Mouse (Mus musculus): ENCODE measurements around the gene Egfl7. TPM values are rescaled to one million over a fixed set of nuclear protein-coding genes. Genes with fewer than 3 reads are reported as not detected.

Gene Egfl7
- 106 and 120 TPM in 2 replicates for polyA plus RNA-seq (2016; fragmentation: Nextera tagmentation; extraction: Ambion mirVana)

- Histone ChIP-seq H3K4me3 (no peak within 1 kb of the TSS), H3K9me3 (replicated peaks) (no peaks in the 10 kb centered on the region), H3K27me3 (replicated peaks) (peaks cover 13% of the 10 kb centered on the region), H3K36me3 (no peaks in the 10 kb centered on the region), H3K27ac (peak within 1 kb of the TSS; percentile 49), H3K9ac (no peak within 1 kb of the TSS), H3K4me2 (no peak within 1 kb of the TSS), H3K4me1 (peaks cover 80% of the 10 kb centered on the region)
- ATAC-seq, result no peak
- 89% methylated on average over 1 of the region's 1 CpGs for WGBS (ENCODE audit: insufficient replicate concordance)
Measured at GRCm38 (mm10) chr2:26579714-26580113, at the start of gene Egfl7. TSS of gene Egfl7 (plus strand) at chr2:26580014.

- Histone ChIP-seq H3K36me3 (no peaks in the 10 kb centered on the region), H3K27ac (no peak overlapping the region), H3K4me2 (no peak overlapping the region), H3K9me3 (replicated peaks) (no peaks in the 10 kb centered on the region; the same call in 1 of the 2 replicates), H3K4me3 (no peak overlapping the region), H3K27me3 (replicated peaks) (no peaks in the 10 kb centered on the region; the same call in 1 of the 2 replicates), H3K4me1 (no peaks in the 10 kb centered on the region), H3K9ac (no peak overlapping the region)
- 62% methylated on average over 6 of the region's 6 CpGs for WGBS (ENCODE audit: insufficient replicate concordance)
- ATAC-seq, result no peak
Measured at GRCm38 (mm10) chr2:26531829-26532228, 48.0 kb upstream of the Egfl7 start.

- Histone ChIP-seq H3K36me3 (no peaks in the 10 kb centered on the region), H3K9me3 (replicated peaks) (no peaks in the 10 kb centered on the region; the same call in 1 of the 2 replicates), H3K9ac (no peak overlapping the region), H3K27me3 (replicated peaks) (no peaks in the 10 kb centered on the region; the same call in 1 of the 2 replicates), H3K27ac (no peak overlapping the region), H3K4me1 (no peaks in the 10 kb centered on the region), H3K4me3 (no peak overlapping the region), H3K4me2 (no peak overlapping the region)
- WGBS (ENCODE audit: insufficient replicate concordance), result 50% methylated on average over 5 of the region's 5 CpGs
- no peak for ATAC-seq
Measured at GRCm38 (mm10) chr2:26533249-26533648, 46.6 kb upstream of the Egfl7 start.

- H3K4me2 ChIP-seq, result no peak overlapping the region
- H3K27me3 ChIP-seq (replicated peaks), result no peaks in the 10 kb centered on the region; the same call in 1 of the 2 replicates
- no peak for ATAC-seq
- no peak overlapping the region for H3K27ac ChIP-seq
- no peak overlapping the region for H3K4me3 ChIP-seq
- no peak overlapping the region for H3K9ac ChIP-seq
- H3K36me3 ChIP-seq, result no peaks in the 10 kb centered on the region
- no peaks in the 10 kb centered on the region; the same call in 1 of the 2 replicates for H3K9me3 ChIP-seq (replicated peaks)
- no peaks in the 10 kb centered on the region for H3K4me1 ChIP-seq
- WGBS (ENCODE audit: insufficient replicate concordance), result 43% methylated on average over 3 of the region's 3 CpGs
Measured at GRCm38 (mm10) chr2:26534161-26534560, 45.7 kb upstream of the Egfl7 start.

- H3K9me3 ChIP-seq (replicated peaks), result no peaks in the 10 kb centered on the region; the same call in 1 of the 2 replicates
- ATAC-seq, result no peak
- no peak overlapping the region for H3K4me2 ChIP-seq
- H3K36me3 ChIP-seq, result no peaks in the 10 kb centered on the region
- H3K4me3 ChIP-seq, result no peak overlapping the region
- no peak overlapping the region for H3K27ac ChIP-seq
- H3K9ac ChIP-seq, result no peak overlapping the region
- 17% methylated on average over 2 of the region's 2 CpGs for WGBS (ENCODE audit: insufficient replicate concordance)
- H3K27me3 ChIP-seq (replicated peaks), result peaks cover under 1% of the 10 kb centered on the region; the same call in 1 of the 2 replicates
- H3K4me1 ChIP-seq, result no peaks in the 10 kb centered on the region
Measured at GRCm38 (mm10) chr2:26534616-26535015, 45.2 kb upstream of the Egfl7 start.

GRCm38 (mm10) chr2:26535517-26536045 lies 44.2 kb upstream of the Egfl7 start:
- Histone ChIP-seq H3K4me1 (no peaks in the 10 kb centered on the region), H3K36me3 (no peaks in the 10 kb centered on the region), H3K9ac (no peak overlapping the region), H3K4me2 (no peak overlapping the region), H3K27me3 (replicated peaks) (peaks cover 4% of the 10 kb centered on the region; the same call in 1 of the 2 replicates), H3K4me3 (no peak overlapping the region), H3K9me3 (replicated peaks) (no peaks in the 10 kb centered on the region; the same call in 1 of the 2 replicates), H3K27ac (no peak overlapping the region)
- no peak for ATAC-seq
- WGBS (ENCODE audit: insufficient replicate concordance), result 51% methylated on average over 4 of the region's 4 CpGs

GRCm38 (mm10) chr2:26539516-26539915 lies 40.3 kb upstream of the Egfl7 start:
- Histone ChIP-seq H3K27ac (no peak overlapping the region), H3K4me2 (no peak overlapping the region), H3K27me3 (replicated peaks) (peaks cover 4% of the 10 kb centered on the region; the same call in 1 of the 2 replicates), H3K4me3 (no peak overlapping the region), H3K9me3 (replicated peaks) (no peaks in the 10 kb centered on the region), H3K9ac (no peak overlapping the region), H3K4me1 (no peaks in the 10 kb centered on the region), H3K36me3 (no peaks in the 10 kb centered on the region)
- no peak for ATAC-seq
- 39% methylated on average over 2 of the region's 2 CpGs for WGBS (ENCODE audit: insufficient replicate concordance)

- no peak overlapping the region for H3K4me3 ChIP-seq
- H3K27ac ChIP-seq, result no peak overlapping the region
- H3K4me1 ChIP-seq, result no peaks in the 10 kb centered on the region
- no peak overlapping the region for H3K9ac ChIP-seq
- no peaks in the 10 kb centered on the region for H3K36me3 ChIP-seq
- WGBS (ENCODE audit: insufficient replicate concordance), result 56% methylated on average over 7 of the region's 7 CpGs
- no peak overlapping the region for H3K4me2 ChIP-seq
- no peak for ATAC-seq
- peaks cover 4% of the 10 kb centered on the region; the same call in 1 of the 2 replicates for H3K27me3 ChIP-seq (replicated peaks)
- no peaks in the 10 kb centered on the region for H3K9me3 ChIP-seq (replicated peaks)
Measured at GRCm38 (mm10) chr2:26540721-26541120, 39.1 kb upstream of the Egfl7 start.

GRCm38 (mm10) chr2:26541258-26541910 lies 38.4 kb upstream of the Egfl7 start:
- H3K4me2 ChIP-seq, result no peak overlapping the region
- 52% methylated on average over 9 of the region's 9 CpGs for WGBS (ENCODE audit: insufficient replicate concordance)
- peaks cover 5% of the 10 kb centered on the region; the same call in 1 of the 2 replicates for H3K27me3 ChIP-seq (replicated peaks)
- no peaks in the 10 kb centered on the region for H3K9me3 ChIP-seq (replicated peaks)
- no peak for ATAC-seq
- H3K9ac ChIP-seq, result no peak overlapping the region
- H3K4me1 ChIP-seq, result no peaks in the 10 kb centered on the region
- H3K4me3 ChIP-seq, result no peak overlapping the region
- no peaks in the 10 kb centered on the region for H3K36me3 ChIP-seq
- no peak overlapping the region for H3K27ac ChIP-seq

GRCm38 (mm10) chr2:26543155-26543554 lies 36.7 kb upstream of the Egfl7 start:
- 49% methylated on average over 4 of the region's 4 CpGs for WGBS (ENCODE audit: insufficient replicate concordance)
- Histone ChIP-seq H3K9ac (no peak overlapping the region), H3K4me1 (no peaks in the 10 kb centered on the region), H3K9me3 (replicated peaks) (no peaks in the 10 kb centered on the region), H3K36me3 (no peaks in the 10 kb centered on the region), H3K4me2 (no peak overlapping the region), H3K27ac (no peak overlapping the region), H3K4me3 (no peak overlapping the region), H3K27me3 (replicated peaks) (0 out of 2 replicates have a peak, but pooled peaks cover 7% of the 10 kb centered on the region)
- ATAC-seq, result no peak

GRCm38 (mm10) chr2:26543768-26544167 lies 36.0 kb upstream of the Egfl7 start:
- no peaks in the 10 kb centered on the region for H3K36me3 ChIP-seq
- H3K4me1 ChIP-seq, result no peaks in the 10 kb centered on the region
- ATAC-seq, result no peak
- 0 out of 2 replicates have a peak, but pooled peaks cover 7% of the 10 kb centered on the region for H3K27me3 ChIP-seq (replicated peaks)
- WGBS (ENCODE audit: insufficient replicate concordance), result 68% methylated on average over 8 of the region's 8 CpGs
- no peak overlapping the region for H3K27ac ChIP-seq
- no peak overlapping the region for H3K9ac ChIP-seq
- no peaks in the 10 kb centered on the region for H3K9me3 ChIP-seq (replicated peaks)
- no peak overlapping the region for H3K4me2 ChIP-seq
- no peak overlapping the region for H3K4me3 ChIP-seq

- Histone ChIP-seq H3K4me1 (peaks cover 2% of the 10 kb centered on the region), H3K36me3 (no peaks in the 10 kb centered on the region), H3K27me3 (replicated peaks) (0 out of 2 replicates have a peak, but pooled peaks cover 7% of the 10 kb centered on the region), H3K9me3 (replicated peaks) (no peaks in the 10 kb centered on the region), H3K9ac (no peak overlapping the region), H3K4me2 (no peak overlapping the region), H3K27ac (no peak overlapping the region), H3K4me3 (no peak overlapping the region)
- WGBS (ENCODE audit: insufficient replicate concordance), result 42% methylated on average over 3 of the region's 3 CpGs
- ATAC-seq, result no peak
Measured at GRCm38 (mm10) chr2:26544265-26544664, 35.5 kb upstream of the Egfl7 start.

Data from liver, embryonic 12.5 days (tissue).